Mouse (Mus musculus) embryonic facial prominence, embryonic 12.5 days (tissue): Measurements from ENCODE around the gene 4833439L19Rik. TPM values are rescaled to one million over a fixed set of nuclear protein-coding genes. Genes with fewer than 3 reads are reported as not detected.

Source experiments
- ATAC-seq: fragments of 200-750 bp; cut with Nextera tagmentation; 2 replicates; pipeline ENCODE4 v1.8.0; 2017; ENCODE audit not compliant: insufficient number of reproducible peaks, insufficient read depth, low FRiP score, low TSS enrichment
- H3K27ac ChIP-seq: fragments of 300-500 bp; sonication (generic); 2 replicates; pipeline ENCODE4 v1.5.1; 2016; ENCODE audit warnings: mild to moderate bottlenecking
- H3K27me3 ChIP-seq: fragments of 300-500 bp; sonication (generic); 2 replicates; pipeline ENCODE4 v1.6.1; 2016; ENCODE audit warnings: mild to moderate bottlenecking, moderate library complexity
- H3K36me3 ChIP-seq: fragments of 300-500 bp; sonication (generic); 2 replicates; pipeline ENCODE4 v1.6.1; 2016; ENCODE audit warnings: mild to moderate bottlenecking
- H3K4me1 ChIP-seq: fragments of 300-500 bp; sonication (generic); 2 replicates; pipeline ENCODE4 v1.6.1; 2016
- H3K4me2 ChIP-seq: fragments of 300-500 bp; sonication (generic); replicated peaks from 2 replicates; pipeline ENCODE4 v1.6.1; 2016; ENCODE audit warnings: mild to moderate bottlenecking, moderate library complexity
- H3K4me3 ChIP-seq: fragments of 300-500 bp; sonication (generic); 2 replicates; pipeline ENCODE4 v1.5.1; 2016; ENCODE audit warnings: mild to moderate bottlenecking
- H3K9ac ChIP-seq: fragments of 300-500 bp; sonication (generic); 2 replicates; pipeline ENCODE4 v1.6.1; 2016; ENCODE audit warnings: mild to moderate bottlenecking, moderate library complexity
- H3K9me3 ChIP-seq: fragments of 300-500 bp; sonication (generic); 2 replicates; pipeline ENCODE4 v1.6.1; 2016; ENCODE audit warnings: mild to moderate bottlenecking, moderate library complexity
- WGBS: fragments of 180-500 bp; shearing (Covaris S2); methylation state at CpG from one replicate; pipeline ENCODE4 v1.1.7; 2016; 5-methylcytosine and 5-hydroxymethylcytosine counted together
- polyA plus RNA-seq: library from polyadenylated mRNA; unstranded; fragments of >200 nt; fragmentation: Nextera tagmentation; extraction: Ambion mirVana; gene quantifications from 2 replicates; pipeline ENCODE4 v1.2.1, GENCODE M21; 2016

4833439L19Rik gene
- polyA plus RNA-seq, 1 experiment from 2014 or later = 169 TPM

DNA sequence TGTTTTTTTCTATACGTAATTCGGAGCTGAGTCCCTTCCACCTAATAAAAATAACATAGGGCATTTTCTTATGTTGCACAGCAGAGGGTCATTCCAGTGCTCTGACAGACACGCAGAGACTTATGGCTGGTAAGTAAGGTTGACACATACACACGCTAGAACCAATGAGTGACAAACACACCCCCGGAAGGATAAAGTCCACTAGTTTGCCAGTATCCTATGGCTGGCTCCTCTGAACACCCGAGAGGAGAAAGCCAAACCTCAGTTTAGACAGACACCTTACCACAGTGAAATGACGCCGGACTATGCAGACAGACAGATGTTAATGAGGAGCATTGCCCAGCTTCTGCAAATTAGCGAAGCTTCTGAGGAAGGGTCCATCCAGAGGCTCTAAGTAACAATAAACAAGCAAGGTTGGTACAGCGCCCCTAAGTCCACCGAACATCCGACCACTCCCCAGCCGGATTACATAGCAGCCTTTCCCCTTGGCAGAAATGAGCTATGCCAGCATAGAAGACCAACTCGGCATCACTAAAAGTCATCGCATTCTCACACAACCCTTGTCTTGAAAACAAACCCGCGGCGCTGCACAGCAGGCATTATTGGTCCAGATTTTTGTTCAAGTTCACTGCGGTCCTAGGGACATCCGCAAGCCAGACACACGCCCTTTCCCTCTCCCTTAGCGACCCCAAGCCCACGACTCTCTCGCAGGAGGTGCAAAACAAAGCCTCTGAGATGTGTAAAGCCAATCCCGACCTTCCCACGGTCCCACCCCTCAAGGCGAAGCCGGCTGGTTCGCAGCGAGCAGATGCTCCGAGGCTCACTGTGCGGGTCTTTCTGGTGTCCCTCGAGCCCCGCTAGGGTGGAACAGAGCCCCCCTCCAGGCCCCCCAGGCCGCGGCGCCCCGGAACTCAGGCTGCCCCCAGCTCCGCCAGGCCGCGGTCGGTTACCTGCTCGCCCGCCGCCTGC, 719 bp downstream of the 4833439L19Rik start:
- WGBS = 12% methylated on average over 45 of the region's 45 CpGs
- Histone ChIP-seq H3K4me2 (peak overlapping the region; percentile 92), H3K27ac (peak overlapping the region; percentile 76), H3K4me3 (peak overlapping the region; percentile 99), H3K27me3 (no peaks in the 10 kb centered on the region), H3K4me1 (peaks cover 7% of the 10 kb centered on the region; the same call in 1 of the 2 replicates), H3K9me3 (no peaks in the 10 kb centered on the region), H3K9ac (peak overlapping the region; percentile 94), H3K36me3 (peaks cover 37% of the 10 kb centered on the region)
- peak; percentile 65 for ATAC-seq

DNA sequence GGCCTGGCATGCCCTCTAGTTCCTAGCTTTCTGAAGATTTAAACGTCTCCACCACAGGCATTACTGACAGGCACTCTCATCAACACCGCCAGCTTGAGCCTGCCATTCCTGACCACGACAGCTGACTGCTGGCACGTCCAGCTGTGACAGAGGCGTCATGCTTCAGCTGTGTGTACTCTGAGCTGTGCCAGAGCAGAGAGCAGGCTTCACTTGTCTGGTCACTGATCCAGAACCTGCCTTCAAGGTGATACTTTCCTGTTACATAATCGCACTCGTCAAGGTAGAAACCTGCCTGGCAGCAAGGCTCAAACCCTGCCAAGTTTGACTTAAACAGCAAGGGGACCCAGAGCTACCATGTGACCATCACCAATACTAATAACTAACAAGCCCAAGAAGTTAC, 2.7 kb downstream of the 4833439L19Rik start:
- Histone ChIP-seq H3K27me3 (no peaks in the 10 kb centered on the region), H3K4me3 (no peak overlapping the region), H3K27ac (no peak overlapping the region), H3K4me1 (peaks cover 7% of the 10 kb centered on the region; the same call in 1 of the 2 replicates), H3K4me2 (no peak overlapping the region), H3K9ac (no peak overlapping the region), H3K36me3 (peaks cover 56% of the 10 kb centered on the region), H3K9me3 (no peaks in the 10 kb centered on the region)
- no peak for ATAC-seq
- WGBS = 84% methylated on average over 7 of the region's 7 CpGs

DNA sequence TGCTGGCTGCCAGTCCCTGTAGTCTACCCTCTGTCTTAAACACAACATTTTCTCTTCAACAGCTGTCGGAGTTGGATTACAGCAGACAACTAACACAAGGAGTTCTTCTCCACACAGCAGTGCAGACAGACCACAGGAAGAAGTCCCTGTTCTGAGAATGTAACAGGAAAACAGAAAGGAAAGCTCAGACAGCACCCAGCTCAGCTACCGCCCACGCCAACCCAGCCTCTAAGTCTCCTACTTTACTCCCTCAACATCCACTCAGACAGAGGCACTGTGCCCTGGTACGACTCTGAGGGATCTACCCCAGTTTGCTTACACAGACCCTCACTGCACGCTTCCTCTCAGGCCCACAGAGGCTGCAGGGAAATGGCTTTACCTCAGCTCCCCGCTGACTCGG, 4.6 kb downstream of the 4833439L19Rik start:
- H3K36me3 ChIP-seq = peaks cover 75% of the 10 kb centered on the region
- H3K4me3 ChIP-seq = no peak overlapping the region
- H3K27ac ChIP-seq = no peak overlapping the region
- WGBS = 92% methylated on average over 7 of the region's 7 CpGs
- peaks cover 7% of the 10 kb centered on the region; the same call in 1 of the 2 replicates for H3K4me1 ChIP-seq
- no peak for ATAC-seq
- H3K9me3 ChIP-seq = no peaks in the 10 kb centered on the region
- H3K4me2 ChIP-seq = no peak overlapping the region
- H3K9ac ChIP-seq = no peak overlapping the region
- no peaks in the 10 kb centered on the region for H3K27me3 ChIP-seq

- no peak for ATAC-seq
- Histone ChIP-seq H3K9me3 (no peaks in the 10 kb centered on the region), H3K4me1 (peaks cover 7% of the 10 kb centered on the region; the same call in 1 of the 2 replicates), H3K4me3 (no peak overlapping the region), H3K9ac (no peak overlapping the region), H3K4me2 (no peak overlapping the region), H3K27me3 (no peaks in the 10 kb centered on the region), H3K36me3 (peaks cover 77% of the 10 kb centered on the region), H3K27ac (no peak overlapping the region)
- WGBS = 93% methylated on average over 2 of the region's 2 CpGs
These were observed 5.6 kb downstream of the 4833439L19Rik start for GRCm38 (mm10) chr13:54559656-54560055.

DNA sequence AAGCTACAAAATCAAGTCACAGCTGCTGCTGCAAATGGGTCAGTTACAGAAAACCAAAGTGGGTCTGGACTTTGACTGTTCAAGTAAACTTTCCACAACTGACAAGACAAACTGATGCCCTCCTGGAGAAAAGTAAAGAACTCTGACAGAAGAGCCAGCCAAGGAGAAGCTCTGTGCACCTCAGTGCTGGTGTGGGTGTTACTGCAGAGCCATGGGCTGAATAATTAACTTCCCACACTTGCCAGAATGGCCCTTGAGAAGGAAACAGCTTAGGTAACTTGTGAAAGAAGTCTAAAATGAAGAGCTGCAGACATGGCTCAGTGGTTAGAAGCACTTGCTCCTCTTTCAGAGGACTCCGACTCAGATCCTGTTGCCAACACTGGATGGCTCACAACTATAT, 7.6 kb downstream of the 4833439L19Rik start:
- H3K27me3 ChIP-seq = no peaks in the 10 kb centered on the region
- H3K4me2 ChIP-seq = no peak overlapping the region
- WGBS = 94% methylated on average over 1 of the region's 1 CpGs
- no peak overlapping the region for H3K4me3 ChIP-seq
- no peak overlapping the region for H3K27ac ChIP-seq
- H3K36me3 ChIP-seq = peaks cover 88% of the 10 kb centered on the region
- ATAC-seq = no peak
- H3K4me1 ChIP-seq = no peaks in the 10 kb centered on the region
- H3K9ac ChIP-seq = no peak overlapping the region
- no peaks in the 10 kb centered on the region for H3K9me3 ChIP-seq

DNA sequence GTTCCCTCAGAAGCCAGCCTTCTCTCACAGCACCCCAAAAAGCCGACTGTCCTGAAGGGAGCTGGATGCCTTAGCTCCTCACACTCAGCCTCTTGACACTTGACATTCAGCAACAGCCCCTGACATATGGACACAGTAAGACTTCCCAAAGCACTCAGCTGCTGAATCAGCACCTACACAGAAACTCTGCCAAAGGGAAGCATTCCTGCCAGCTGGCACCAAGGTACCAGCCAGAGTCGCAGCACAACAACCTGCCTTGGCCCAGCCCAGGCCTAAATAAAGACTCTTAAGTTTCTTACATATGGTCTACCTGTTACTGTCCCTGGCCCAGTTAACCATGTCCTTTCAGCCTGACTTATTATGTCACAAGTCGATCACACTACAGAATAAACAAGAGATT, 8.4 kb downstream of the 4833439L19Rik start:
- no peak overlapping the region for H3K27ac ChIP-seq
- no peaks in the 10 kb centered on the region for H3K9me3 ChIP-seq
- no peak overlapping the region for H3K4me2 ChIP-seq
- H3K9ac ChIP-seq = no peak overlapping the region
- ATAC-seq = no peak
- 86% methylated on average over 3 of the region's 3 CpGs for WGBS
- no peaks in the 10 kb centered on the region for H3K4me1 ChIP-seq
- H3K36me3 ChIP-seq = peaks cover 88% of the 10 kb centered on the region
- no peak overlapping the region for H3K4me3 ChIP-seq
- H3K27me3 ChIP-seq = no peaks in the 10 kb centered on the region

DNA sequence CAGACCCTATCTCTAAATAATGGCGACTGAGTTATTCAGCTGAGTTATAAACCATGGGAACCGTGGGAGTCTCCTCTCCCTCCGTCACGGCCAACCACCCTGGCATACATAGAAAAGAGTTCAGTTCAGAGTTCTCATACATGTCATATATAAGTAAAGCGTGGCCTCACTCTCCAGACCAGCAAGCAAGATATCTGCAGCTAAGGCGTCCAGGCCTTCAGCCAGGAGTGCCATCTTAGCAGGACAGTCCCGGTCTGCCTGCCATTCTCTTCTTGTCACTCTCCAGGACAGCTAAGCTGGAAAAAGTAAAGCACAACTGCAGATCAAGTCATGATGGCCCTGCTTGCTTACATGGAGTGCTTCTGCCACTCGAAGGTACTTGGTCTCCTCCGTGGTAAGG, 9.1 kb downstream of the 4833439L19Rik start:
- H3K4me1 ChIP-seq = no peaks in the 10 kb centered on the region

DNA sequence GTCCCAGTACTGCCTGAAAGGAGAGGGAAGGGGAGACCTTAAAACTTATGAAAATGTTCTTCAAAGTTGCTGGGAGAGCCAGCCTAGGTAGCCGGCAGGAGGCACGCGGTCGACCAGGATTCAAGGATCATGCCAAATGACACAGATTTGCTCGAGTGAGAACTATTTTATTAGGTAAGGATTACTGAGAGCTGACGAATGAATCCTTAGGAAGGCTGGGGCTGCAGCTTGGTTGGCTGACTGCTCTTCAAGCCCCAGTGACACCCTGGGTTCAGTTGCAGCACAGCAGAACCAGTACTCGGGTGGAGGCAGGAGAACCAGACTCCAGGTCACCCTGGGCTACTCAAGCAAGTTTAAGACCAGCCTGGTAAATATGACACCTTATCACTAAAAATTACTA, 17.2 kb downstream of the 4833439L19Rik start:
- Histone ChIP-seq H3K27ac (no peak overlapping the region), H3K9me3 (no peaks in the 10 kb centered on the region), H3K4me1 (no peaks in the 10 kb centered on the region), H3K4me2 (no peak overlapping the region), H3K4me3 (no peak overlapping the region), H3K9ac (no peak overlapping the region), H3K36me3 (peaks cover 66% of the 10 kb centered on the region), H3K27me3 (no peaks in the 10 kb centered on the region)
- ATAC-seq = no peak
- WGBS = 84% methylated on average over 7 of the region's 7 CpGs

More for the DNA sequence above, 9.1 kb downstream of the 4833439L19Rik start:
- WGBS = 94% methylated on average over 9 of the region's 9 CpGs
- H3K9me3 ChIP-seq = no peaks in the 10 kb centered on the region
- H3K4me3 ChIP-seq = no peak overlapping the region
- H3K36me3 ChIP-seq = peaks cover 88% of the 10 kb centered on the region
- no peak for ATAC-seq
- H3K27me3 ChIP-seq = no peaks in the 10 kb centered on the region
- H3K27ac ChIP-seq = no peak overlapping the region
- H3K4me2 ChIP-seq = no peak overlapping the region
- no peak overlapping the region for H3K9ac ChIP-seq

- no peaks in the 10 kb centered on the region for H3K4me1 ChIP-seq
- ATAC-seq = no peak
- no peak overlapping the region for H3K4me3 ChIP-seq
- no peak overlapping the region for H3K9ac ChIP-seq
- peaks cover 59% of the 10 kb centered on the region for H3K36me3 ChIP-seq
- H3K27me3 ChIP-seq = no peaks in the 10 kb centered on the region
- H3K9me3 ChIP-seq = no peaks in the 10 kb centered on the region
- H3K27ac ChIP-seq = no peak overlapping the region
- H3K4me2 ChIP-seq = no peak overlapping the region
These were observed 33.1 kb downstream of the 4833439L19Rik start for GRCm38 (mm10) chr13:54532134-54532533.

- Histone ChIP-seq H3K27ac (no peak overlapping the region), H3K4me1 (no peaks in the 10 kb centered on the region), H3K27me3 (no peaks in the 10 kb centered on the region), H3K9ac (no peak overlapping the region), H3K36me3 (peaks cover 62% of the 10 kb centered on the region), H3K4me3 (no peak overlapping the region), H3K9me3 (no peaks in the 10 kb centered on the region), H3K4me2 (no peak overlapping the region)
- ATAC-seq = no peak
- 89% methylated on average over 6 of the region's 6 CpGs for WGBS
These were observed 38.1 kb downstream of the 4833439L19Rik start for GRCm38 (mm10) chr13:54527140-54527539.

DNA sequence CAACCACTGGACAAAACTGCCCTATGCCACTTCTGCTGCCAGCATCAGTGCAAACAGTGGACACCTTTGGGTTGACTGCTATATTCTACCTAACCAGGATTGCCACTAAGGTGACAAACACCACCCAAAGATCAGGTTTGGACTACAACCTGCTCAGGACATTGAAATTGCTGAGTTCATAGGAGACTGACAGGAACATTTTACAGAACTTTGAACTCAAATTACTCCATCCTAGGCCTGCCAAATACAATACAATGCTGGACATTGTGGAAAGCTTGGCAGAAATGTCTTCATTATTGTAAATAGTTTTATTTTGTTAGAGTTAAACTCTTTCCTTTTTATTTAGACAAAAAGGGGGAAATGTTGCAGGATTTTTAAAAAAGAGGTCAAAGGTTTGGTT, 44.1 kb downstream of the 4833439L19Rik start:
- ATAC-seq = no peak
- H3K9me3 ChIP-seq = no peaks in the 10 kb centered on the region
- no peak overlapping the region for H3K9ac ChIP-seq
- no peak overlapping the region for H3K4me3 ChIP-seq
- no peaks in the 10 kb centered on the region for H3K4me1 ChIP-seq
- H3K36me3 ChIP-seq = peaks cover 27% of the 10 kb centered on the region
- no peak overlapping the region for H3K4me2 ChIP-seq
- no peak overlapping the region for H3K27ac ChIP-seq
- no peaks in the 10 kb centered on the region for H3K27me3 ChIP-seq

DNA sequence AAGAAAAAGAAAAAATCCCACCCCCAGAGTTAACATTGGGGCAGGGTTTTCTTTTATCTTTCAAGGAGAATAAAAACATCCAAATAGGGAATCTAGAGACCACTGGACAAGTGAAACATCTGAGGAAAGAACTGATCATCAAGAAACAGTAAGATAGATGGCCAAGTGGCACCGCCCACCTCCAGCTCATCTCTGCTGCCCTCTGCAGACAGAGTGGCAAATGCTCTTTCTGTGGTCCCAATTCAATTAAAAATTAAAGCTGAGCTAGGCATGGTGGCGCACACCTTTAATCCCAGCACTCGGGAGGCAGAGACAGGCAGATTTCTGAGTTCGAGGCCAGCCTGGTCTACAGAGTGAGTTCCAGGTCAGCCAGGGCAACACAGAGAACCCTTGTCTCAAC, 45.0 kb downstream of the 4833439L19Rik start:
- no peaks in the 10 kb centered on the region for H3K9me3 ChIP-seq
- no peak overlapping the region for H3K9ac ChIP-seq
- 91% methylated on average over 4 of the region's 4 CpGs for WGBS
- no peak overlapping the region for H3K27ac ChIP-seq
- H3K4me2 ChIP-seq = no peak overlapping the region
- no peak overlapping the region for H3K4me3 ChIP-seq
- H3K27me3 ChIP-seq = no peaks in the 10 kb centered on the region
- H3K36me3 ChIP-seq = peaks cover 21% of the 10 kb centered on the region
- ATAC-seq = no peak
- H3K4me1 ChIP-seq = no peaks in the 10 kb centered on the region
